Mouse (Mus musculus) midbrain, embryonic 11.5 days (tissue): ENCODE data around the gene Cby1. TPM values are rescaled to one million over a fixed set of nuclear protein-coding genes. Genes with fewer than 3 reads are reported as not detected.

Source experiments
- ATAC-seq: fragments of 200-750 bp; cut with Nextera tagmentation; 2 replicates; pipeline ENCODE4 v1.8.0; 2017; ENCODE audit warnings: moderate TSS enrichment, moderate library complexity; ENCODE audit not compliant: low FRiP score
- DNase-seq: peaks from one replicate; pipeline ENCODE4 v3.0.0; 2015; ENCODE audit warnings: low spot score; ENCODE audit errors: missing footprints
- H3K27ac ChIP-seq: fragments of 300-500 bp; sonication (generic); 2 replicates; pipeline ENCODE4 v1.5.1; 2014; ENCODE audit warnings: low read depth, low read length
- H3K27me3 ChIP-seq: fragments of 300-500 bp; sonication (generic); 2 replicates; pipeline ENCODE4 v1.6.1; 2014; ENCODE audit warnings: mild to moderate bottlenecking, low read length, moderate library complexity, mixed read lengths; ENCODE audit not compliant: control insufficient read depth, insufficient read depth
- H3K36me3 ChIP-seq: fragments of 300-500 bp; sonication (generic); 2 replicates; pipeline ENCODE4 v1.6.1; 2014; ENCODE audit warnings: mild to moderate bottlenecking, low read length, moderate library complexity, mixed read lengths; ENCODE audit not compliant: control insufficient read depth, insufficient read depth
- H3K4me1 ChIP-seq: fragments of 300-500 bp; sonication (generic); 2 replicates; pipeline ENCODE4 v1.6.1; 2014; ENCODE audit warnings: low read length; ENCODE audit not compliant: control insufficient read depth, insufficient read depth
- H3K4me2 ChIP-seq: fragments of 300-500 bp; sonication (generic); 2 replicates; pipeline ENCODE4 v1.6.1; 2014; ENCODE audit warnings: mild to moderate bottlenecking, moderate library complexity
- H3K4me3 ChIP-seq: fragments of 300-500 bp; sonication (generic); 2 replicates; pipeline ENCODE4 v1.5.1; 2014; ENCODE audit warnings: low read depth, low read length
- H3K9ac ChIP-seq: fragments of 300-500 bp; sonication (generic); 2 replicates; pipeline ENCODE4 v1.6.1; 2014; ENCODE audit warnings: low read length
- H3K9me3 ChIP-seq: fragments of 300-500 bp; sonication (generic); 2 replicates; pipeline ENCODE4 v1.6.1; 2016; ENCODE audit warnings: low read length; ENCODE audit not compliant: control insufficient read depth
- WGBS: fragments of 180-500 bp; shearing (Covaris S2); extraction: QIAGEN DNeasy Blood & Tissue Kit; methylation state at CpG from one replicate; pipeline ENCODE4 v1.1.7; 2014; 5-methylcytosine and 5-hydroxymethylcytosine counted together
- polyA plus RNA-seq: library from polyadenylated mRNA; unstranded; fragments of >200 nt; fragmentation: Nextera tagmentation; extraction: Ambion mirVana; gene quantifications from 2 replicates; pipeline ENCODE4 v1.2.1, GENCODE M21; 2014

The Cby1 gene
- polyA plus RNA-seq, 1 experiment from 2014 or later, result 87.4 TPM

GRCm38 (mm10) chr15:79641135-79641817 is 17.7 kb upstream of the Cby1 start:
- Histone ChIP-seq H3K9ac (no peak overlapping the region), H3K27ac (no peak overlapping the region), H3K4me2 (no peak overlapping the region), H3K4me1 (no peaks in the 10 kb centered on the region), H3K36me3 (no peaks in the 10 kb centered on the region; the same call in 1 of the 2 replicates), H3K9me3 (no peaks in the 10 kb centered on the region), H3K4me3 (no peak overlapping the region), H3K27me3 (no peaks in the 10 kb centered on the region)
- ATAC-seq, result no peak
- 86% methylated on average over 12 of the region's 12 CpGs for WGBS
- DNase-seq, result no peak

DNA sequence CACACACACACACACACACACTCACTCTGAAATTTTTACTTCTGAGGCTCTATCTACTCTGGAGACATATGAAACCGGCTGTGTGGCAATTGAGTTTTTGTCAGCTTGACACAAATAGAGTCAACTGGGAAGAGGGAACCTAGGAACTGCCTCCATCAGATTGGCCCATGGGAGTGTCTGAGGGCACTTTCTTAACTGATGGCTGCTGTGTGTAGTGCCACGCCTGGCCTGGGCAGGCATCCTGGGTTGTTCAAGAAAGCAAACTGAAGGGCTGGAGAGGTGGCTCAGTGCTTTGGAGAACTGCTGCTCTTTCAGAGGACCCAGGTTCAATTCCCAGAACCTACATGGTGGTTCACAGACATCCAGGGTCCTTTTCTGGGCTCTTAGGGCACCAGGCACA is 13.5 kb upstream of the Cby1 start:
- Histone ChIP-seq H3K9me3 (no peaks in the 10 kb centered on the region), H3K9ac (no peak overlapping the region), H3K4me1 (no peaks in the 10 kb centered on the region), H3K4me3 (no peak overlapping the region), H3K36me3 (no peaks in the 10 kb centered on the region), H3K4me2 (no peak overlapping the region), H3K27ac (no peak overlapping the region), H3K27me3 (no peaks in the 10 kb centered on the region)
- no peak for DNase-seq
- 85% methylated on average over 2 of the region's 2 CpGs for WGBS
- no peak for ATAC-seq

DNA sequence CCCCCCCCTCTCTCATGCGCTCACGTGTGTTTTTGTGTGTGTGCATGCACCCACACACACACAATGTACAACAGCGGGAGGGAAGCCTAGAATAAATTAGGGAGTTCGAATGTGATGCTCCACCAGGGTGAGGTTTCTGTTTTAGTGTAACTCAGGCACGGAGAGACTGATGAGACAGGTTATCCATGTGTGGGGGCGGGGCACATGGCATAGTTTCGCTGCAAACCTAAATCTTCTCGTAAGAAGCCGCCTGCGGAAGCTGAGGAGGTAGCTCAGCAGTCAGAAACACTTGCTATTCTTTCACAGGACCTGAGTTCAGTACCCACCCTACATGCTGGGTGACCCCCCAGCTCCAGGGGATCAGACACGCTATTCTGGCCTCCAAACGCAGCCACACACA is 10.9 kb upstream of the Cby1 start:
- Histone ChIP-seq H3K36me3 (no peaks in the 10 kb centered on the region), H3K9me3 (no peaks in the 10 kb centered on the region), H3K27ac (no peak overlapping the region), H3K4me3 (no peak overlapping the region), H3K4me1 (no peaks in the 10 kb centered on the region), H3K27me3 (no peaks in the 10 kb centered on the region), H3K9ac (no peak overlapping the region), H3K4me2 (no peak overlapping the region)
- ATAC-seq (no peak), DNase-seq (no peak)
- 87% methylated on average over 12 of the region's 12 CpGs for WGBS

- ATAC-seq (no peak), DNase-seq (peak; percentile 94)
Measured at GRCm38 (mm10) chr15:79650569-79650968, 8.4 kb upstream of the Cby1 start.

DNA sequence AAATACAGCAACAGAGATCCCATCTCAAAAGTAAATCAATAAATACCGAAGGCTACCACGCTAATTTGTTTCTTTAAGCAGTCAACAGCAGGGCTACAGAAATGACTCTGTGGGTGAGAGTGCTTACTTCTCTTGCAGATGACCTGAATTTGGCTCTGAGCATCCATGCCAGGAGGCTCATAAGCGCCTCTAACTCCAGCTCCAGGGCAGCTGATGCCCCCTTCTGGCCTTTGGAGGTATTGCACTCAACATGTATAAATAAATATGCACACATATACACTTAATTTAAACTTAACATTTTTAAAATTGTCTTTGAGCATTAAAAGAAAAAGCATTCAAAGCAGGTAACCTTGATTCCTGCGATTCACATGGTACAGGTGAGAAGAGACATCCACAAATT is 7.5 kb upstream of the Cby1 start:
- Histone ChIP-seq H3K27ac (no peak overlapping the region), H3K4me2 (no peak overlapping the region), H3K9me3 (no peaks in the 10 kb centered on the region), H3K4me3 (no peak overlapping the region), H3K9ac (no peak overlapping the region), H3K27me3 (no peaks in the 10 kb centered on the region), H3K4me1 (no peaks in the 10 kb centered on the region), H3K36me3 (no peaks in the 10 kb centered on the region)
- 75% methylated on average over 4 of the region's 4 CpGs for WGBS
- DNase-seq (no peak), ATAC-seq (no peak)

More at GRCm38 (mm10) chr15:79650569-79650968, 8.4 kb upstream of the Cby1 start:
- H3K4me2 ChIP-seq, result no peak overlapping the region
- no peak overlapping the region for H3K9ac ChIP-seq
- no peaks in the 10 kb centered on the region for H3K36me3 ChIP-seq
- no peak overlapping the region for H3K27ac ChIP-seq
- H3K4me3 ChIP-seq, result no peak overlapping the region
- no peaks in the 10 kb centered on the region for H3K4me1 ChIP-seq
- no peaks in the 10 kb centered on the region for H3K9me3 ChIP-seq
- no peaks in the 10 kb centered on the region for H3K27me3 ChIP-seq

DNA sequence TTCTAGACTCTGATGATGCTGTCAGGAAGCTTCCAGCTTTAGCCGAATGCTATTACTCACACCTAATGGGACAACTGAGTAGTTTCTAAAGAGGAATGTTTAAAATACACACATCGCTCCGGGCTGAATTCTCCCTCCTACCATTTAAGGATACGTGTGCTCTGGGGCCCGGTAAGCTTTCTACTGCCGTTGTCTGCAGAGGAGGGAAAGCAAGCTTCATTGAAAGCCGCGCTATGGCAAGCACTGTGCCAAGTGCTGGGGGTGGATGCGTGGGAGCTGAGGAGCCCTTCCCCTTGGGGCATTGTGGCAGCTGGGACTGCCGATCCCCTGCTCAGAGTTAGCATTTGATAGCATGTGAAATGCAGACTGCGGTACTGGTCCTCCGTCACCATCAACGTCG is 2.5 kb upstream of the Cby1 start:
- ATAC-seq (no peak), DNase-seq (no peak)
- H3K4me3 ChIP-seq, result no peak overlapping the region
- H3K27ac ChIP-seq, result no peak overlapping the region
- H3K4me1 ChIP-seq, result peaks cover 5% of the 10 kb centered on the region; the same call in 1 of the 2 replicates
- H3K36me3 ChIP-seq, result no peaks in the 10 kb centered on the region
- H3K4me2 ChIP-seq, result no peak overlapping the region
- no peaks in the 10 kb centered on the region for H3K9me3 ChIP-seq
- no peaks in the 10 kb centered on the region for H3K27me3 ChIP-seq
- H3K9ac ChIP-seq, result no peak overlapping the region
- WGBS, result 94% methylated on average over 14 of the region's 14 CpGs

DNA sequence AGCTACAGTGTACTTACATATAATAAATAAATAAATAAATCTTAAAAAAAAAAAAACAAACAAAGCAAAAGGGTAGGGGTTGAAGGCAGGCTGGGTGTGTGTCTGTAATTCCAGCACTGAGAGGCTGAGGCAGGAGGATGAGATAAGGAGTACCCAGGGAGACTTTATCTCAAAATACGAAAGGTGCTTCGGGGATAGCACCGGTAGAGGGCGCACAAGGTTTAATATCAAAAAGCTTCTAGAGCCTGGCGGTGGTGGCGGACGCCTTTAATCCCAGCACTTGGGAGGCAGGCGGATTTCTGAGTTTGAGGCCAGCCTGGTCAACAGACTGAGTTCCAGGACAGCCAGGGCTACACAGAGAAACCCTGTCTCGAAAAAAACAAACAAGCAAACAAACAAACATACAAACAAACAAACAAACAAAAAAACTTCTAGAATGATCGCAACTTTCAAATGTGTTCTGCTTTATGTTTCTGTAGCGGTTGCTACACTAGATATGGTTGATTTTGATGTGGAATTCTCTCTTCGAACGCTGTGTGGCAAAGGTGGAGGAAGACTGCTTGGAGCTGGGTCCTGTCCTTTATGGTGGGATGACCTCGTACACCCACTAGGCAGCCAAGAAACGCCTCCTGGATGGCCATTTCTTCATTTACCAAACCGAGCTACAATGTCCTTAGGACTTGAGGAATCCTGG is 1.0 kb upstream of the Cby1 start:
- 4% methylated on average over 16 of the region's 16 CpGs for WGBS
- Histone ChIP-seq H3K9me3 (no peaks in the 10 kb centered on the region), H3K27ac (peak overlapping the region; percentile 96), H3K27me3 (no peaks in the 10 kb centered on the region), H3K9ac (peak overlapping the region; percentile 90), H3K4me3 (peak overlapping the region; percentile 79), H3K4me2 (peak overlapping the region; percentile 77), H3K36me3 (0 out of 2 replicates have a peak, but pooled peaks cover under 1% of the 10 kb centered on the region), H3K4me1 (peaks cover 5% of the 10 kb centered on the region; the same call in 1 of the 2 replicates)
- DNase-seq, result peak; percentile 98
- ATAC-seq, result 0 out of 2 replicates have a peak, but pooled peaks have one; percentile 12

DNA sequence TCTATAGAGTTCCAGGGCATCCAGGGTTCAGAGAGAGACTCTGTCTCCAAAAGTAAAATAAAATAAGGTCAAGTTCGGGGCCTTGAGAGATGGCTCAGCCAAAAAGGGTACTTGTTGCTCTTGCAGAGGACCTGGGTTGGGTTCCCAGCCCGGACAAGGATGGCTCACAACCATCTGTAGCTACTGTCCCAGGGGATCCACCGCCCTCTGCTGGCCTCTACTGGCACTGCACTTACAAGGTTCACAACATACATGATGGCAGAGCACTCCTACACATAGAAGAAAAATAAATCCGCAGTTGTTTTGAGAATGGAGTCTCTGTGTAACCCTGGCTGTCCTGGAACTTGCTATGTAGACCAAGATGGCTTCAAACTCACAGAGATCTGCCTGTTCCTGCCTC is 2.9 kb downstream of the Cby1 start:
- Histone ChIP-seq H3K9me3 (no peaks in the 10 kb centered on the region), H3K4me3 (no peak overlapping the region)

GRCm38 (mm10) chr15:79664666-79665065 is 5.7 kb downstream of the Cby1 start:
- Histone ChIP-seq H3K9me3 (no peaks in the 10 kb centered on the region), H3K4me2 (no peak overlapping the region), H3K4me3 (no peak overlapping the region), H3K27me3 (no peaks in the 10 kb centered on the region), H3K4me1 (peaks cover 3% of the 10 kb centered on the region; the same call in 1 of the 2 replicates), H3K36me3 (peaks cover 8% of the 10 kb centered on the region; the same call in 1 of the 2 replicates), H3K27ac (no peak overlapping the region), H3K9ac (no peak overlapping the region)
- 91% methylated on average over 8 of the region's 8 CpGs for WGBS
- DNase-seq (no peak), ATAC-seq (no peak)

More for the DNA sequence above, 2.9 kb downstream of the Cby1 start:
- Histone ChIP-seq H3K9ac (no peak overlapping the region), H3K36me3 (peaks cover 4% of the 10 kb centered on the region; the same call in 1 of the 2 replicates), H3K4me1 (peaks cover 5% of the 10 kb centered on the region; the same call in 1 of the 2 replicates), H3K4me2 (no peak overlapping the region), H3K27ac (no peak overlapping the region), H3K27me3 (no peaks in the 10 kb centered on the region)
- 72% methylated on average over 4 of the region's 4 CpGs for whole genome bisulfite sequencing
- DNase-seq (no peak), ATAC-seq (no peak)
